Mouse (Mus musculus) c-Kit-negative CD71-positive TER-119-positive erythroid progenitor cells, embryonic 14.5 days (primary cell): ENCODE data around the gene Mrps7.

Source experiments
- DNase-seq: peaks from one replicate; pipeline ENCODE4 v3.0.0-alpha.2; 2013; ENCODE audit warnings: low read depth, low spot score

Mrps7 gene

DNA sequence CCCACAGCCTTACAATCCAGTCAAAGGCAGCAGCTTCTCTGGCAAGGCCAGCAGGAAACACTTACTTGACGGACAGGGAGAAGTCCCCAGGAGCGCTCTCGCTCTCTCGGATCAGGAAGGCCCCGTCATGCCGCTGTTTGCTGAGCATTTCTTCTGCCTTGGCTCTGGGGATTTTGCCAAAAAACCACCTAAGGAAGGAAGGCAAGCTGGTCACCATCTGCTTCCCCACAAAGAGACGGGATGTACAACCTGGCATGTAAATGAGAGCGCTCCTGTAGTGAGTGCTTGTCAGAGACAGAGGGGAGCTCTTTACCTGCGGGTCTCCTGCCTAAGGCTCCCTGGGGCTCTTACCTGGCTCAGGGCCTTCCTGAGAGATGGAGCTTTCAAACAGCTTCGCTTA is 46.0 kb downstream of the Mrps7 start:
- no peak for DNase-seq

DNA sequence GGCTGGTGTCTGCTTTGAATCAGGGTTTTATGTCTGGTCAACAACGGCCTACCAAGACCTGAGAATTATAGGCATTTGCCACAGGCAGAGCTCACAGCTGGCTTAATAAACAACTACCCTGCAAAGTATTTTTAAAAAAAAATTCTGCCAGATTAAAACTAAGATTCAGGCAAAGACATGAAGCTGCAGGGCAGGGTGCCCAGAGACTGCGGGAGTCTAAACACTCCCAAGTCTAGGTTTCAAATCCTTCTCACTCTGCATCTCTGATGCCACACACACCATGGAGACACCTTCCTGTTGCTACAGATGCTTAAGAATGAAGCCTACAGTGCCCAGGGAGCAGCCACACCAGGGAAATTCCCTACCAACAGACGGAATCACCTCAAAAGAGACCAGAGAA is 48.0 kb downstream of the Mrps7 start:
- no peak for DNase-seq

DNA sequence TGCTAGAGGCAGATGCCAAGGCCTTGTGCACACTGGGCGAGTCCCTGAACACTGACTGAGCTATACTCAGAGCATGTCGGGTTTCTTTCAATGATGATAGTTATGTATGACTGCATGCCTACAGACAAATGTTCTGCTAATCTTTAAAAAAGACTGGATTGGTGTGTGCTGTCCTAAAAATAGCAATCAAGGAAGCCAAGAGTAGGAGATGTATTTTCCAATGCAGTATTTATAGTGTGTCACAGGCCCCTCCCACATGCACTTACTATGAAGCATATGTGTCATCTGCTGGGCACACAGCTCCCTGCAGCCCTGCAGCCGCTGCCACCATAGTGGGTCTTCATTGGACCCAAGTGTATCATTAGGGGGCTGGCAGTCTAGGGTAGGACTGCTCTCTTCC is 49.5 kb downstream of the Mrps7 start:
- no peak for DNase-seq

DNA sequence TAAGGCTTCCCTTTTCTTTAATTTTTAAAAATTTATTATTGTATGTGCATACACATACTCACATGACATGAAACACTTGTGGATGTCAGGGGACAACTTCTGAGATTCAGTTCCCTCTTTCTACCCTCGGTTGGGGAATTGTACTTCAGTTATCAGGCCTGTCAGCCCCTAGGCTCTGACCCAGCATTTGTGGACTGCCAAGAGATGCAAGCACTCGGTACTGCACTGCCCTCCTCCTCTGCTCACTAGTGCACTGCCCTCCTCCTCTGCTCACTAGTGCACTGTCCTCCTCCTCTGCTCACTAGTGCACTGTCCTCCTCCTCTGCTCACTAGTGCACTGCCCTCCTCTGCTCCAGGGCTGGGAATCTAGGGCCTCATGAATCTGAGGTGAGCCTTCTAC is 50.4 kb downstream of the Mrps7 start:
- no peak for DNase-seq
